Mouse (Mus musculus): Measurements from ENCODE around the gene Slc41a2. TPM values are rescaled to one million over a fixed set of nuclear protein-coding genes. Genes with fewer than 3 reads are reported as not detected.
"Not testable (repeated sequence)": the region's sequence is repeated elsewhere in the genome, so short reads cannot be mapped to it uniquely, and the experiment has no call there.

Gene Slc41a2
- total and polyA plus RNA-seq, 3 experiments = 0.17 TPM; not detected in 2

GRCm38 (mm10) chr10:83354333-83354719, 16.6 kb upstream of the Slc41a2 start:
- dilution Hi-C loops (cut with MboI; ENCODE audit: extremely low pct_ligation_motif_present, extremely low pct_unique_long_range_greater_than_20kb, low sequenced_read_pairs) (no loop called here), in situ Hi-C loops (cut with MboI; ENCODE audit: low pct_ligation_motif_present, low pct_unique_long_range_greater_than_20kb, low sequenced_read_pairs) (no loop called here)
- H3K4me3 ChIP-seq (replicated peaks in 1 of 3; ENCODE audit: low read depth in 2 of 3, low read length in 2 of 3, poor library complexity in 1 of 3) = no peak overlapping the region
- H3K27ac ChIP-seq (ENCODE audit: insufficient read depth, low read depth) = no peak overlapping the region
- no peak for DNase-seq (ENCODE audit: extremely low read depth)
- H3K9ac ChIP-seq (ENCODE audit: insufficient read depth, low read depth) = no peak overlapping the region
- no peaks in the 10 kb centered on the region for H3K36me3 ChIP-seq (replicated peaks in 1 of 2; ENCODE audit: control insufficient read depth in 1 of 2, insufficient read depth in 1 of 2, low read length in 1 of 2)
- peaks cover 3 to 29% of the 10 kb centered on the region in 2 experiments; a peak in 3 of 4 replicates for H3K4me1 ChIP-seq (ENCODE audit: control insufficient read depth in 1 of 2, insufficient read depth in 2 of 2)
- no peaks in the 10 kb centered on the region; the same call in 1 of the 2 replicates for H3K79me2 ChIP-seq (replicated peaks; ENCODE audit: control insufficient read depth, extremely low read depth, insufficient read depth, poor library complexity, severe bottlenecking)
- no peaks in the 10 kb centered on the region for H3K9me3 ChIP-seq (replicated peaks; ENCODE audit: low read length)
- H3K4me2 ChIP-seq (ENCODE audit: insufficient read depth, low read depth, poor library complexity, severe bottlenecking) = peak overlapping the region; percentile 11; the same call in 1 of the 2 replicates
- no peak for TF ChIP-seq ETS1 (conservative IDR thresholded peaks at IDR 0.05; ENCODE audit: low read depth, low read length)
- no peak for TF ChIP-seq E2F4 (IDR thresholded peaks at IDR 0.05; ENCODE audit: insufficient replicate concordance, low read depth, low read length)
- peak; percentile 4 for TF ChIP-seq RAD21 (IDR thresholded peaks at IDR 0.05; ENCODE audit: low read depth, low read length)
- TF ChIP-seq SMC3 (IDR thresholded peaks at IDR 0.05; ENCODE audit: low read depth, low read length) = peak; percentile 28
- no peak for TF ChIP-seq MAX (IDR thresholded peaks at IDR 0.05; ENCODE audit: low read length)
- no peak for TF ChIP-seq UBTF (IDR thresholded peaks at IDR 0.05; ENCODE audit: low read depth, low read length)
- no peak for TF ChIP-seq GABPA (IDR thresholded peaks at IDR 0.05; ENCODE audit: insufficient replicate concordance, low read depth, low read length)
- no peak for TF ChIP-seq BHLHE40 (IDR thresholded peaks at IDR 0.05; ENCODE audit: low read depth, low read length)
- TF ChIP-seq CTCF (conservative IDR thresholded peaks at IDR 0.05 in 1 of 2, IDR thresholded peaks at IDR 0.05 in 1 of 2; ENCODE audit: low read depth in 2 of 2, low read length in 2 of 2) = peak in 1 of 2 experiments; percentile 34; a peak in 2 of 4 replicates
- no peaks in the 10 kb centered on the region for H3K27me3 ChIP-seq (replicated peaks)

GRCm38 (mm10) chr10:83353680-83354332, 16.1 kb upstream of the Slc41a2 start:
- no peak for DNase-seq (ENCODE audit: extremely low read depth)
- Histone ChIP-seq H3K4me3 (replicated peaks in 1 of 3; ENCODE audit: low read depth in 2 of 3, low read length in 2 of 3, poor library complexity in 1 of 3) (no peak overlapping the region), H3K4me1 (ENCODE audit: control insufficient read depth in 1 of 2, insufficient read depth in 2 of 2) (peaks cover under 1 to 24% of the 10 kb centered on the region in 2 experiments; a peak in 3 of 4 replicates), H3K27me3 (replicated peaks) (no peaks in the 10 kb centered on the region), H3K36me3 (replicated peaks in 1 of 2; ENCODE audit: control insufficient read depth in 1 of 2, insufficient read depth in 1 of 2, low read length in 1 of 2) (no peaks in the 10 kb centered on the region), H3K9me3 (replicated peaks; ENCODE audit: low read length) (no peaks in the 10 kb centered on the region), H3K79me2 (replicated peaks; ENCODE audit: control insufficient read depth, extremely low read depth, insufficient read depth, poor library complexity, severe bottlenecking) (no peaks in the 10 kb centered on the region), H3K27ac (ENCODE audit: insufficient read depth, low read depth) (no peak overlapping the region), H3K4me2 (ENCODE audit: insufficient read depth, low read depth, poor library complexity, severe bottlenecking) (peak overlapping the region; percentile 11), H3K9ac (ENCODE audit: insufficient read depth, low read depth) (0 out of 2 replicates have a peak overlapping the region, but pooled peaks have one; percentile 24)
- TF ChIP-seq BHLHE40 (IDR thresholded peaks at IDR 0.05; ENCODE audit: low read depth, low read length) = 0 out of 2 replicates have a peak, but pooled peaks have one; percentile 21
- no peak for TF ChIP-seq CTCF (conservative IDR thresholded peaks at IDR 0.05 in 1 of 2, IDR thresholded peaks at IDR 0.05 in 1 of 2; ENCODE audit: low read depth in 2 of 2, low read length in 2 of 2)
- dilution Hi-C loops (cut with MboI; ENCODE audit: extremely low pct_ligation_motif_present, extremely low pct_unique_long_range_greater_than_20kb, low sequenced_read_pairs) (no loop called here), in situ Hi-C loops (cut with MboI; ENCODE audit: low pct_ligation_motif_present, low pct_unique_long_range_greater_than_20kb, low sequenced_read_pairs) (no loop called here)

- H3K4me2 ChIP-seq (ENCODE audit: insufficient read depth, low read depth, poor library complexity, severe bottlenecking); H3K9me3 ChIP-seq (replicated peaks; ENCODE audit: low read length); H3K27ac ChIP-seq (ENCODE audit: insufficient read depth, low read depth); H3K79me2 ChIP-seq (replicated peaks; ENCODE audit: control insufficient read depth, extremely low read depth, insufficient read depth, poor library complexity, severe bottlenecking); H3K9ac ChIP-seq (ENCODE audit: insufficient read depth, low read depth); H3K4me3 ChIP-seq (replicated peaks in 1 of 3; ENCODE audit: low read depth in 2 of 3, low read length in 2 of 3, poor library complexity in 1 of 3); in situ Hi-C loops (cut with MboI; ENCODE audit: low pct_ligation_motif_present, low pct_unique_long_range_greater_than_20kb, low sequenced_read_pairs); dilution Hi-C loops (cut with MboI; ENCODE audit: extremely low pct_ligation_motif_present, extremely low pct_unique_long_range_greater_than_20kb, low sequenced_read_pairs); DNase-seq (ENCODE audit: extremely low read depth); H3K27me3 ChIP-seq (replicated peaks); H3K36me3 ChIP-seq (replicated peaks in 1 of 2; ENCODE audit: control insufficient read depth in 1 of 2, insufficient read depth in 1 of 2, low read length in 1 of 2): not testable (repeated sequence)
- peaks cover 0 to 19% of the 10 kb centered on the region in 2 experiments; a peak in 3 of 4 replicates for H3K4me1 ChIP-seq (ENCODE audit: control insufficient read depth in 1 of 2, insufficient read depth in 2 of 2)
- TF ChIP-seq TBP (conservative IDR thresholded peaks at IDR 0.05; ENCODE audit: low read depth, low read length) = peak; percentile 50; the same call in 1 of the 2 replicates
These were observed 14.1 kb upstream of the Slc41a2 start for GRCm38 (mm10) chr10:83351779-83352178.

All from CH12.LX (cell line).